Comparison of ENCODE assay signal across 16 mouse cellular contexts in the genomic region with DNA sequence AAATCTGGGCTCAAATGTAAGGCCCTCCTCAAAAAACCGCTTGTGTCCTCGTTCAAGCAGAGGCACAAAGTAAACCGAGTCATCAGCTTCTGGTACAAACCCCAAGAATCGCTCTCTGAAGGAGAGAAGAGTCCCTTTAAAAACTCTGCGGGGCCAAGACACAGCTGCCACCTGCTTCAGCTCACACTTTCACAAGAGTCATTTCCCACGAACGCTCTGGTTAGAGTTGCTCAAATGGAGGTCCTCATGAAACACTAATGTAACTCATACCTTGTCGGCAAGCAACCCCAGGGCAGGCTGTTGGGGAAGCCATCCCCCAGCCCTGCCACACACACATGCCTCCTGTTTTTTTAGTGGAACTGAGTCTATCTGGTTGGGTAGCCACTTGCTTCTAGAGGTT.
"Had no signal": no experiment of that assay in that cellular context is flagged by ENCODE, and none has a peak within 500 bp of the region (broad histone marks: within the 10 kb centered on the region; RNA-seq: fewer than 3 reads in every experiment).

No protein-coding gene starts in this region.

- H3K4me2 ChIP-seq: limb, embryonic 12.5 days; liver, embryonic 13.5 days; lung, embryonic 15.5 days; midbrain, embryonic 13.5 days; neural tube, embryonic 15.5 days had no signal

- H3K9me3 ChIP-seq: limb, embryonic 12.5 days; liver, embryonic 13.5 days; lung, embryonic 15.5 days; midbrain, embryonic 13.5 days; neural tube, embryonic 15.5 days had no signal

- DNase-seq: kidney, adult 8-10 months; kidney, postnatal 25 days; layer of hippocampus, adult 9-11 months; layer of hippocampus, postnatal 36 days; liver; liver, embryonic 13.5 days; liver, postnatal 0 days; lung, postnatal 14 days; right cerebral cortex, adult 18-20 months; right cerebral cortex, postnatal 25 days had no signal

- H3K4me3 ChIP-seq: limb, embryonic 12.5 days; liver, embryonic 13.5 days; lung, embryonic 15.5 days; midbrain, embryonic 13.5 days; neural tube, embryonic 15.5 days had no signal

- H3K36me3 ChIP-seq: limb, embryonic 12.5 days; liver, embryonic 13.5 days; lung, embryonic 15.5 days; midbrain, embryonic 13.5 days; neural tube, embryonic 15.5 days had no signal

- H3K27ac ChIP-seq: limb, embryonic 12.5 days; liver, embryonic 13.5 days; lung, embryonic 15.5 days; midbrain, embryonic 13.5 days; neural tube, embryonic 15.5 days; stomach, postnatal 0 days had no signal

- ATAC-seq: intestine, postnatal 0 days; liver, postnatal 0 days; midbrain, embryonic 13.5 days had no signal

- H3K9ac ChIP-seq: limb, embryonic 12.5 days; liver, embryonic 13.5 days; liver, postnatal 0 days; lung, embryonic 15.5 days; midbrain, embryonic 13.5 days; neural tube, embryonic 15.5 days had no signal

- H3K27me3 ChIP-seq: liver, embryonic 13.5 days; lung, embryonic 15.5 days had no signal
